Mouse (Mus musculus): Measurements from ENCODE around the gene Kif1bp.
"Not testable (repeated sequence)": the region's sequence is repeated elsewhere in the genome, so short reads cannot be mapped to it uniquely, and the experiment has no call there.

Kif1bp gene

DNA sequence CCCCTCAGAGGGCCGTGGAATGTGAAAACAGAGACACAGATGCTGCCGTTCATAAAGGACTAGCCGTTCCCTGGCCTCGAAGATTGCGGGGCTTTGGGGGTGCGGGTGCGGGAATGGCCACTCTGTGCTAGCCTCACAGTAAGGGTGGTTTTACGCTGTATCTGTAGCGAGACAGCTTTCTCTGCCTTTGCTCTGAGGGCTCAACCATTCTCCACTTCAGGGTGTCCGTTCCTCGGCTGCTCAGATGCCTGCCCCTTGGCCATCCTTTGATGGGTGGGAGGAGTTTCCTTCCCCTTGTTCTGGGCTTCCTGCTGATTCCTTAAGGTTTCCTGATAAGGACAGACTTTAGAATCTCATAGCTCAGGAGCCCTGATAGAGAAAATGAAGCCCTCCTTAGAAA is 69.8 kb downstream of the Kif1bp start:
- DNase-seq, result peak in 1 of 2 experiments; percentile 24

DNA sequence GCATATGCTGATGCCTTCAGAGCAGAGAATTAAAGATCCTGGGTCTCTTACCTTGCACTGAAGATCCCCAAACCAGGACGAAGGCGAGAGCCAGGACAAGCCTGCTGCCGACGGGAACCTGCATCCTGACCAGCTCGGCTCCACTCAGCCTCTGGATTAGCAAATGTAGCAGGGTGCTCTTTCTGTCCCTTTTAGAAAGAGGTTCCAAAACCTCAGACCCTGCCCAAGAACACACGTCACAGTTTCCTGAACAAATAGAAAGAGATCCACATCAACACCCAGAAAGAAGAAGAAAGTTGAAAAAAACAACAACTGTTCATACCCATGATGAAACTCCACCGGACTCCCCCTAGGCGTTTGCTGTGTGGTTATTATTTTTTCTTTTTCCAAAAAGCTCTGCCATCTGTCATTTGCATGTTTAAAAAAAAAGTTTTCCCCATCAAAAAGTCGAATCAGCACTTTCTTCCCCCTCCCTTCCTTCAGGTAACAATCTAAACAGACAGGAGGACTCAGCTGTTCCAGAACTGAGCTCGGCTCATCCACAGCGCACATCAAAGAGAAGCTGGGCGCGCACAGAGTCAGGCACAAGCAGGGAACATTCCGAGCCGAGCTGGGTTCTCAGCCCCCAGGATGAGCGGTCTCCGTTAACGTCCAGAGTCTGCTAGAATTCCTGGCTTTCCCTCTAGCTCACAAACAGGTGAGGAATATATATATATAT is 70.5 kb downstream of the Kif1bp start:
- DNase-seq, result peak; percentile 59

DNA sequence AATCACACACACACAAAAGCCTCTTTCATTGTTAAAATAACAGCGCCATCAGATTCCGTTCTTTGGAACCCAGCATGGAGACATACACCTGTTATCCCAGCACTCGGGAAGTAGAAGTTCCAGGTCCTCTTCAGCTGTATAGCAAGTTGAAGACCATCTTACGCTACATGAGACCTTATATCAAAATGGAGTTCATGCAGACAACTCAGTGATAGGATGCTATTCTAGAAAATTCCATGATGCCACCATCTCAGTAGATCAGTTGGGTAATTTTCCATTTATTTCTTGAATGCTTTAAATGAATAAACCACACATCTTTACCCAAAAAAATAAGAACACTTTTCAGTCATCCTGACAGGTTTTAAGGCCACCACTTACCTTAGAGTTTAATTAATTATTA is 71.2 kb downstream of the Kif1bp start:
- no peak for DNase-seq

DNA sequence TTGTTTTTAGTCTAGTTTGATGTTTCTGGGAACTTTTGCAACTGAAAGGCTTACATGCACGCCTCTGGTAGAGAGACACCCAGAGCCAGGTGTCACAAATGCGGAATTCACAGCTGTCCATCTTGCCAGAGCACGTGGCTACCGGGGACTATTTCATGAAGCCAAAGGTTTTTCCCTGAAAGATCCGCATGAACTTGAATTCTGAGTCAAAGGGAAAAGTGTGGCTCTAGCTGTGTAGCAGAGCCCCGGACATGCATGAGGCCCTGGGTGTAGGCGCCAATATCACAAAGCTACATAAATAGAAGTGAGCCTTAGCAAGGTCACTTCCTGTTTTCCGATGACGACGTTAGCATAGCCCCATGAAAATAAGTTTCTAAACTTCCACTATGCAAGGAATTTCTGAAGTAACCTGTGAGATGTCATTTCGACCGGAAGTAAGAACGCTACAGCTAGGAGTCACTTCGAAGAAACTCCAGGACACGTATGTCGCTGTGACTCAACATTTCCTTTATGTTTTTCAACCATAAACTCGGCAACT is 72.2 kb downstream of the Kif1bp start:
- peak; percentile 39 to 40 for DNase-seq

DNA sequence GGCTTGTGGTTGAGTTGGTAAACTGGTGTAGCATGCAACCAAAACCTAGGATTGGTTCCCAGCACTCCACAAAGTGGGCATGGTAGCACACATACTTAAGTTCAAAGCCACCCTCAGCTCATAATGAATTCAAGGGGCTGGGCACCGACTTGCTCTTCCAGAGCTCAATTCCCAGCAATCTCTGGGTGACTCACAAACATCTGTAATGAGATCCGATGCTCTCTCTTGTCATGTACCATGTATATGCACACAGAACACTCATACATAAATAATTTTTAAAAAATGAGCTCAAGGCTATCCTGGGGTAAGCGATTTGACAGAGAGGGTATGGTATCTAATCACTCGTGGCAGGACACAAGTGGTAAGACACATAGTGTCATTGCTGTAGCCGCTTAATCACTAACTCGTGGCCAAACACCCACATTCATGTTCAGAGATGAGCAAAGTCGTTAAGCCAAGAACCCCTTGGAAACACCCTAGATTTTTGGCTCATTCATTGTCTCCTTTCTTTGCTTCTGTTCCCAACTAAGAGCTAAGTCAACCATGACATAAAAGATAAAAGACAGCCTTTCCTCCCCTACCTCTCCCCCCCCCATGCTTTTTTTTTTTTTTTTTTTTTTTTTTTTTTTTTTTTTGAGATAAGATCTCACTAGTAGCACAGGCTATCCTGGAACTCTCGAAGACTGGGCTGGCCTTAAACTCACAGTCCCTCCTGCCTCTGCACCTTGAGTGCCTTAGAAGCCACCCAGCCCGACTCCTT is 72.9 kb downstream of the Kif1bp start:
- no peak for DNase-seq

DNA sequence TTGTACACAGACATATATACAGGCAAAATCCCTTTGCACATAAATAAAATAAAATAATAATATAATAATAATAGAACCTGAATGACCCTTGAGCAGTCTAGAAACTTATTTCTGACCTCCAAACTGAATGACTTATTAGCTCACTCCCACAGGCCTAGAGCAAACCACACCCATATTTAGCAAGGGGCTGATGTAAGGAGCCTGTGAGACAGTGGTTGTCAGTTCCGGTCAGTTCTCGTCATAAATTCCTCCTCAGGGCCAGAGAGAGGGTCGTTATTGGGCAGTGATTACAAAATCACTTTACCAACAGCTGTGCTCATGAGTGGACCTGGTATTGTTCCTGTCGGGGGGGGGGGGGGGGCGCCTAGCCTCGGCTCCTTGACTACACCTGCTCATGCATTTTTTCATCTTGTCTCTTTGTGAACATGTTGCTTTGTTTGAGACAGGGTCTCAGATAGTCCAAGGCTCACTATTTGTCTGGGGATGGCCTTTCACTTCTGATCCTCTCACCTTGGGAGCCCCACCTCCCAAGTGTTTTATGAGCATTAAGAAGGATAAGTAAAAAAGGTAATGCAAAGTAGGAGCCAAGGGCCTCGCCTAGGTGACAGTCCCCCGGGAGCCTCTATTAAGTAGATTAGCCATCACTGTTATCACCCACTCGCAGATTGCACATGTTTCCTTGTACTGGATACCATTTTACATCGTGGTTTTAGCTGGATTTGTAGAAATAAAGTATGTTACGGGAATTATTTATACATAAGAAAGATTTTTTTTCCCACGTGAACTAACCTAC is 74.2 kb downstream of the Kif1bp start:
- no peak for DNase-seq

DNA sequence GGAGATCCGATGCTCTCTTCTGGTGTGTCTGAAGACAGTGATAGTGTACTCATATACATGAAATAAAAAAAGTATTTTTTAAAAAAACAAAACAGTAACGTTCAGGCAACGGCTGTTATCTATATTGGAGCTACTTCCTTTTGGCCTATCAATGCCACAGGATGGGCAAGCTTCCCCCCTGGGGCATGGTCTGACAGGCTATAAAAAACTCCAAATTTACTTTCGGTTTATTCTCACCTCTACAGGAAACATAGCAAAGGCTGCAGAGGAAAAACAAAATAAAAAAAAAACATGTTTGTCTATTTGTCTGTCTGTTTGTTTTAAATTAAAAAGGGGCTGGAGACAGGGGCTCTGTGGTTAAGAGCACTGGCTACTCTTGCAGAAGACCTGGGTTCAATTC is 74.9 kb downstream of the Kif1bp start:
- DNase-seq, result peak in 1 of 2 experiments; percentile 31

DNA sequence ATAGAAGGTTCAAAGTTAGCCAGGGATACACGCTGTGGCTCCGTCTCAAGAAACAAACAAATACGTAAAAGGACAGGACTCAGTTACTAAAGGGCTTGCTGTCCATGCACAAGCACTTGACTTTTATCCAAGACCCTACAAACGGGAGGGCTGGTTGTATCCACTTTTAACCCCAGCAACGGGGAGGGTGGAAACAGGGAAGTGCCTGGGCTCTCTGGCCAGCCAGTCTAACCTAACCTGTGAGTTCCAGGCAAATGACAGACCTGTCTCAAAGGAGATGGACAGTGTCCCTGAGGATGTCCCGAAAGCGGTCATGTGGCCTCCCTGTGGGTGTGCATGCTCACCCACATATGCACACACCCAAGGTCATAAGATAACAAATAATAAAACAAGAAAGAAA is 76.3 kb downstream of the Kif1bp start:
- no peak for DNase-seq

DNA sequence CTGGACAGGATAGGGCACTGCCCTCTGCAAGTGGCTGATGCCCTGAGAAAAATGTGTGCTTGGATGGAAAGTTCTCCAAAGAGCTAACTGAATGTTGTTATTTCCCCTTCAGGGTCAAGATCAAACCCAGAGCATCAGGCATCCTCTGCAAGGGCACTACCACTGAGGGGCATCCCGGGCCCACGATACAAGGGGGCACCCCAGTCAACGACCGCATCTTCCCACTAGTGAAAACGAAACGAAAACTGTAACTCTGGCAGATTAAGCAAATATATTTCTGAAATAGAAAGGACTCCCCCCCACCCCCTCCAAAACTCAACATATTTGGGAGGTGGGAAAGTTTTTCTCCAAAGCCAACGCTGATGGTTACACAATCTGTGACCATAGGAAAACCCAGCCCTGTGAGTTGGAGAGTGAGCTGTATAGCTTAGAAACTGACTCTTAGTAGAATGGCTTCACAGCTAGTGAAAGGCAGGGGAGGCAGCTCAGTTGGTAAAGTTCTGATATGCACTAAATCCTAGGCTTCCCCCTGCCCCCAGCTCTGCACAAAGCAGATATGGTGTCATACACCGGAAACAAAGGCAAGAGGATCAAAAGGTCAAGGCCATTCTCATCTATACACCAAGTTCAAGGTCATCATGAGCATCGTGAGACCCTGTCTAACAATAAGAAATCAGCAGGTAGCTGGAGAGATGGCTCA is 77.2 kb downstream of the Kif1bp start:
- peak; percentile 48 to 51 for DNase-seq

DNA sequence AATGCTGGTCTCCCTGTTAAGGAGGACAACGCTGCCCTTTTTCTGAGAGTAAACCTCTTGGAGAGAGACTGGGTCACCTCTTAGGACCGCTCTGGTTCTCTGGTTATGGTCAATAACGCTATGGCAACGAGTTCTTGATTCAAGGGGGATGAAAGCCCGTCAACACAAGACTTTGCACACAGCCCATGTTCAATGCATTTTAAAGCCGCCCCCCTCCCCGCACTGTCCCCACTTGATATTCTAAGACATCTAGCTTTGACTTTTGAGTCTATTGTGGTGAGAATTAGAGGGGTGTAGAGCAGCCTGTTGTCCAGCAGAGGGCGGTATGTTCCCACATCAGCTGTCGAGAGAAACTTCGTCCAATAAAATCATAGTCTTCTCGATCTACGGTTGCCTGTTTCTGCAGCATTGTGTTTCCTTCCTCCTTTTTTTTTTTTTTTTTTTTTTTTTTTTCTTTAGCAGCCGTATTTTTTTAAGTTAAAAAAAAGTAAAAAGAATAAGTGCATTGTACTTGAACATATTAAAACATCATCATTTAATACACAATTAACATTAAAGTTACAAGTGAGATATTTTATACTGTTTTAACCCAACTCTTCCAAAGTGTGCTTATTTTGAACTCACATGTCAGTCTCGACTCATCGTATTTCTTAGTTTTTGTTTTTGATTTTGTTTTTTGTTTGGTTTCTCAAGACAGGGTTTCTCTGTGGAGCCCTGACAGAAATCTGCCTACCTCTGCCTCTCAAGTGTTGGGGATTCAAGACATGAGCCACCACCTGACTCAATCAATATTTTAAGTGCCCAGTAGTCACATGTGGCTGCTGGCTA is 78.0 kb downstream of the Kif1bp start:
- peak; percentile 63 to 72 for DNase-seq

DNA sequence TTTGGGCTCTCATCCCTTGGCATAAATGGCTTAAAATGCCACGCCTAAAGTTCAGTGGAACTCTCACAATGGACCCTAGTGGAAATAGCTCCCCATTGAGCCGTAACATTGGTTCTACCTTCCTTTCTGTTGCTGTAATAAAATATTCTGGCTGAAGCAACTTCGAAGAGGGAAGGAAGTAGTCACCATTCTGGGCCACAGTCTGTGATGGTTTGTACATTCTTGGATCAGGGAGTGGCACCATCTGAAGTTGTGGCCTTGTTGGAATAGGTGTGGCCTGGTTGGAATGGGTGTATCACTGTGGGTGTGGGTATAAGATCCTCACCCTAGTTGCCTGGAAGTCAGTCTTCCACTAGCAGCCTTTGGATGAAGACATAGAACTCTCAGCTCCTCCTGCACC is 86.6 kb downstream of the Kif1bp start:
- not testable (repeated sequence) for DNase-seq

Measured in thymus, postnatal 36 days (tissue).